Mouse (Mus musculus) CD4-positive naive resting alpha-beta T cell, adult 57 days (primary cell): ENCODE measurements around the gene Ctf2. TPM values are rescaled to one million over a fixed set of nuclear protein-coding genes. Genes with fewer than 3 reads are reported as not detected.

ENCODE experiments used
- total RNA-seq: library from RNA; stranded (reverse); gene quantifications from one replicate; pipeline ENCODE4 v1.2.4, GENCODE M21; 2023

The Ctf2 gene
- total RNA-seq, result not detected

DNA sequence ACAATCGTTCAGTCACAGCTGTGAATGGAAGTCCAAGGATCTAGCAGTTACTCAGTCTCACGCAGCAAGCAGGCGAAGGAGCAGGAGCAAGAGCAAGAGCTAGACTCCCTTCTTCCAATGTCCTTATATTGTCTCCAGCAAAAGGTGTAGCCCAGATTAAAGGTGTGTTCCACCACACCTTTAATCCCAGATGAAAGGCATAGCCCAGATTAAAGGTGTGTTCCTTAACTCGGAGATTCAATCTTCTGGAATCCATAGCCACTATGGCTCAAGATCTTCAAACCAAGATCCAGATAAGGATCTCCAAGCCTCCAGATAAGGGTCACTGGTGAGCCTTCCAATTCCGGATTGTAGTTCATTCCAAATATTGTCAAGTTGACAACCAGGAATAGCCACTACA, at the start of gene Ctf2:
TSS of gene Ctf2 (minus strand) at position 101 of the 400 bp plus-strand sequence.

DNA sequence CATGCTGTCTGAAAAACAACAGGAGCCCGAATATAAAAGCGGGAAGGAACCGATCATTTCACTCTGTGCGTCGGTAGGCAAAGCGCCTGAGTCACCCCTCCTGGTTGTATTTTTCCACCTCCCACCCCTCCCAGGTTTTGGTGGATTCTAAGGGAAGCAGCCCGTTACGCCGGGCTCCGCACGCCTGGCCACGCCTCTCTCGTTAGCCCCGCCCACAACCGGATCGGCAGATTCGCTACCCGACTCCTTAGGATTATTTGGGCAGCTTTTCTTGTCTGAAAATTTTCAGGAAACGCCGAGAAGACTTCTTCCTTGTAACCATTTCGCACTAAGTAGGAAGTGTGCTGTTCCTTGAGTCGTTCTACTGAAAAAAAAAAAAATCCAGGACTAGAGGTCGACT, 44.5 kb upstream of the Ctf2 start, which contains the start of gene Setd1a:
TSS of gene Setd1a (plus strand) at position 245 of the 400 bp plus-strand sequence.

DNA sequence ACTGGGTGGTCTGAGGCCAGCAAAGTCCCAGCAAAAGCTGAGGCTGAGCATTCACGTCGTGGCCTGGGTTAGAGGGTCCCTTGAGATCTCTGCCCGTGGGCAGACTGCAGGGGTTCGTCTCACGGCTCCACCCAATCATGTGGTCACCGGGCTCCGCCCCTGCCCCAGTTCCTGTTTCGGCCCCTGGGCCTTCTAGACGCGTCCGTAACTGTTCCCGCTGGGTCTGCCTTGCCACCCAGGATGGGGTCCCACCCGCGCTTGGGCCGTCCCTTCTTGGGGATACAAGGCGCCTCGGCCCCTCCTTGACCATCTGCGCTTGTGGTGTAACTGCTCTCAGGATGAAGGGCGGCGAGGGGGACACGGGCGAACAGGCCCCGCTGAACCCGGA, 37.7 kb upstream of the Ctf2 start, which contains the start of gene Orai3:
TSS of gene Orai3 (plus strand) at position 165 of the 388 bp plus-strand sequence.

GRCm38 (mm10) chr7:127744366-127745045, 12.5 kb upstream of the Ctf2 start, which contains the start of gene Fbxl19:
Gene Fbxl19 (plus strand): TSS chr7:127744543.

DNA sequence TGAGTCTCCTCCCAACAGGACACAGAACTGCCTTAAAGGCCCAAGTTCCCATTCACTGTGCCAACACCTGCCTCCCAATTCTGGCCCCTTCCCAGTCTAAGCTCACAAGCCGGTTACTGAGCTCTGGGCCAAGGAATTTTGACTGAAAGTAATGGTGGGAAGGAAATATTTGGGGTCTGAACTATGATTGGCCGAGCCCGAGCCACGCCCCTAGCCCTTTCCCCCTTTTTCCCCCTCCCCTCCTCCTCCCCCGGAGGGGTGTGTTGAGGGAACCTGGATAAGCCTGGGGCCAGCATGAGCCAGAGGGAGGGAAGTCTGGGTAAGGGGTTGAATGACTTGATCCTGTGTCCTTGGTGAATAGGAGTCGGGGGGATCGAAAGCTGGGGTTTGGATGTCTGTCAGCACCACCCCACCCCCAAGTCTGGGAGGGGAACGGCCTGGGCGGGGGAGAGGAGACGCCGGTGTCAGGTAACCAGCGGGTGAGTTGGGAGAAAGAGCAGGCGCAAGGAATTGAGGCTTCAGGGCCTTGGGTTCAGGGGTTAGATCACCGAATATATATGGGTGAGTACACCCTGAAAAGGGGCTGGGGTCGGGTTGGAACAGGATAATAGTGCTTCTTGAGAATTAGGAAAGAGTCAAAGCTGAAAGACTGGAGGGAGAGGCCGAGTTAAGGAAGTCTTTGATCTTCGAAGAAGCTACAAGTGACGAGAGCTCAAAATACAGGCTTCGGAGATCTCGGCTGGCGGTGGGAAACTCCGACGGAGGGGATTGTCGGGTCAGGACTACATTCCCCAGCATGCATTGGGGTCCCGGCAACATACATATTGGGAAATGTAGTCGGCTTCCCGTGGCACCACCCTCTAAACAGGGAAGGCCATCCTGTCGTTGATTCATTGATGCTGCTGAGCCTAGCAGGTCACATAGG, 19.2 kb downstream of the Ctf2 start, which contains the start of gene Ctf1:
TSS of gene Ctf1 (plus strand) at position 276 of the 925 bp plus-strand sequence.

DNA sequence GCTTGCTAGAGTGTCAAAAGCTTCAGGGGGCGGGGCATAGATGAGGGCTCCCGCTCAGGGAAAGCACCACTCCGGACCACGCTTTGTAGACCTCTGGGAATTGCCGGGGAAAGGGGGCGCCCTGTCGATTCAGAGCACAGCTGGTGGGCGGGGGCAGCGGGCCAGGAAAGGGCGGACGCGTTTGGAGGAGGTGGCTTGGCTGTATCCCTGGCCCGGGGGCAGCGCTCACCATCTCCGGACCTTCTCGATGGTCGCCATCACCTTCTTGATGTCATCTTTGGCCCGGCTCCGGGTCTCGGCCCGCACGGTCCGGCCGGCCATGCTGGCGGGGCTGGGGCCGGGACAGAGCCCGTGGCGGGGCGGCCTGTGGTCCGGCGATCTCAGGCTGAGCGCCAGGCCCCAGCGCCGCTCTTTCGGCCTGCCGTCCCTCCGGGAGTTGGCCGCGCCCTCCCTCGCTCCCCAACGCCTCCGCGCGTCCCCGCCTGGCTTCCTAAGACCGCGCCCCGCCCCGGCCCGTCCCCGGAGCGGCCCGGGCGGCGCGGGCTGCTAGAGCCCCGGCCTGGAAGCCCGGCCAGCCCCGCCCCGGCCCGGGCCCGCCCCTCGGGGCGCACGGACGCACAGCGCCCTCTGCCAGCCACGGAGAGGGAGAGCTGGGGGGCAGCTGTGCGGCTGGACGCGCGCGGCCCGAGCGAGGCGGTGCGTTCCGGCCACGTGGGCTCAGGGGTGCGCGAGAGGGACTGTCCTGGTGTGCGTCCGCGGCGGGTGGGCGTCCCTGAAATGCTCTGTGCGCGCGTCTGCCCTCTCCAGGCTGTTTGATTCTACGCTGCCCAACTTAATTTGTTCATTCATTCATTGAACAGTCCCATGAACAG, 23.5 kb downstream of the Ctf2 start, which contains the start of gene Bcl7c:
TSS of gene Bcl7c (minus strand) at position 727 of the 872 bp plus-strand sequence.

Other genes starting within 250 kb of the Ctf2 start
- 211 TPM for gene Srcap, start 220.2 kb downstream of the Ctf2 start, total RNA-seq
- 44.5 TPM for gene Gm42715, start 212.6 kb downstream of the Ctf2 start, total RNA-seq
- gene Tmem265, start 170.8 kb downstream of the Ctf2 start, total RNA-seq, result not detected
- 129 TPM for gene Phkg2, start 158.8 kb downstream of the Ctf2 start, total RNA-seq
- not detected for gene Ccdc189, start 143.6 kb downstream of the Ctf2 start, total RNA-seq
- gene Rnf40, start 143.4 kb downstream of the Ctf2 start, total RNA-seq, result 142 TPM
- gene Zfp629, start 116.4 kb downstream of the Ctf2 start, total RNA-seq, result 1.8 TPM
- gene Bcl7c, start 23.2 kb downstream of the Ctf2 start, total RNA-seq, result 30.7 TPM
- not detected for gene Ctf1, start 19.4 kb downstream of the Ctf2 start, total RNA-seq
- gene Fbxl19, start 12.4 kb upstream of the Ctf2 start, total RNA-seq, result 6.9 TPM
- 10.6 TPM for gene Orai3, start 37.6 kb upstream of the Ctf2 start, total RNA-seq
- gene Setd1a, start 44.5 kb upstream of the Ctf2 start, total RNA-seq, result 84.5 TPM
- not detected for gene Gm49388, start 53.4 kb upstream of the Ctf2 start, total RNA-seq
- 5.6 TPM for gene Hsd3b7, start 68.4 kb upstream of the Ctf2 start, total RNA-seq
- 114 TPM for gene Stx4a, start 92.1 kb upstream of the Ctf2 start, total RNA-seq
- gene Stx1b, start 92.4 kb upstream of the Ctf2 start, total RNA-seq, result not detected
- gene Zfp646, start 144.1 kb upstream of the Ctf2 start, total RNA-seq, result 89.5 TPM
- 20.5 TPM for gene Zfp668, start 144.7 kb upstream of the Ctf2 start, total RNA-seq
- gene Prss53, start 158.8 kb upstream of the Ctf2 start, total RNA-seq, result 0.44 TPM
- gene Gm21974, start 163.3 kb upstream of the Ctf2 start, total RNA-seq, result not detected
- 15.3 TPM for gene Vkorc1, start 163.5 kb upstream of the Ctf2 start, total RNA-seq
- 36.7 TPM for gene Bckdk, start 171.9 kb upstream of the Ctf2 start, total RNA-seq
- 37.3 TPM for gene Kat8, start 180.3 kb upstream of the Ctf2 start, total RNA-seq
- not detected for gene Prss8, start 197.9 kb upstream of the Ctf2 start, total RNA-seq
- gene Prss36, start 214.6 kb upstream of the Ctf2 start, total RNA-seq, result 1.4 TPM
- 865 TPM for gene Fus, start 235.3 kb upstream of the Ctf2 start, total RNA-seq